Mouse (Mus musculus) embryonic stem cell, embryonic (primary cell): Measurements from ENCODE around the gene Aldh18a1.

ENCODE experiments used
- CTCF ChIA-PET, 4 experiments: fragments of 300-600 bp in 2 of 4; fragments of 350-600 bp in 2 of 4; sonication (Branson Sonifier 250); formaldehyde crosslinking; loops; one replicate each; lab custom pipeline; 2022; ENCODE audit warnings: inconsistent platforms in 2 of 4; lab: Charles Lee
- POLR2A ChIA-PET, 4 experiments: fragments of 300-600 bp in 2 of 4; fragments of 350-600 bp in 2 of 4; sonication (Branson Sonifier 250); formaldehyde crosslinking; loops; one replicate each; lab custom pipeline; 2022; ENCODE audit warnings: antibody characterized with exemption in 4 of 4, inconsistent platforms in 1 of 4; lab: Charles Lee

Aldh18a1 gene

GRCm38 (mm10) chr19:40513632-40514078 is 74.6 kb downstream of the Aldh18a1 start, which contains the start of gene Sorbs1:
Gene Sorbs1 (minus strand): TSS chr19:40513779.
- CTCF ChIA-PET: interaction anchor here in 3 of 4 experiments (0.5 to 1.6 kb wide), 6 partner anchors 98 to 180 kb away, joined by 3 to 8 read pairs (median 4); partner anchors contain the start of genes Entpd1 (in 1 of the 3) and Tctn3 (in 1 of the 3)
- POLR2A ChIA-PET: interaction anchor here in 3 of 4 experiments (0.6 to 1.9 kb wide), 19 partner anchors 9 to 381 kb away, joined by 3 to 8 read pairs (median 4); partner anchors contain the start of genes Pdlim1 (in 1 of the 3) and Zfp518a (in 1 of the 3)

- ChIA-PET CTCF (interaction anchor here in 2 of 4 experiments (0.5 to 1.6 kb wide), 4 partner anchors 99 to 179 kb away, joined by 4 to 8 read pairs (median 4); partner anchors contain the start of genes Entpd1 (in 1 of the 2) and Tctn3 (in 1 of the 2)), POLR2A (interaction anchor here in 3 of 4 experiments (0.7 to 1.9 kb wide), 18 partner anchors 8 to 382 kb away, joined by 3 to 8 read pairs (median 4); partner anchors contain the start of genes Pdlim1 (in 1 of the 3) and Zfp518a (in 1 of the 3))
Measured at GRCm38 (mm10) chr19:40512500-40513421, 75.5 kb downstream of the Aldh18a1 start.

GRCm38 (mm10) chr19:40511679-40512309 is 76.5 kb downstream of the Aldh18a1 start:
- POLR2A ChIA-PET: interaction anchor here in 3 of 4 experiments (0.7 to 1.9 kb wide), 7 partner anchors 10 to 82 kb away, joined by 3 to 8 read pairs (median 4); no protein-coding TSS in a partner anchor
- CTCF ChIA-PET: no interaction called here

- ChIA-PET CTCF (no interaction called here), POLR2A (interaction anchor here in 3 of 4 experiments (0.5 to 1.2 kb wide), 6 partner anchors 24 to 964 kb away, joined by 3 to 4 read pairs (median 3); no protein-coding TSS in a partner anchor)
Measured at GRCm38 (mm10) chr19:40511100-40511439, 77.2 kb downstream of the Aldh18a1 start.

- ChIA-PET CTCF (no interaction called here), POLR2A (interaction anchor here in 2 of 4 experiments (0.5 to 0.7 kb wide), 3 partner anchors 153 to 965 kb away, joined by 3 to 4 read pairs (median 3); no protein-coding TSS in a partner anchor)
Measured at GRCm38 (mm10) chr19:40510387-40511099, 77.7 kb downstream of the Aldh18a1 start.

- ChIA-PET CTCF (interaction anchor here in 2 of 4 experiments (0.6 to 0.9 kb wide), 2 partner anchors 118 to 227 kb away, joined by 3 read pairs; no protein-coding TSS in a partner anchor), POLR2A (interaction anchor here in 1 of 4 experiments (0.6 kb wide), 1 partner anchor 144 kb away, joined by 6 read pairs; no protein-coding TSS in a partner anchor)
Measured at GRCm38 (mm10) chr19:40509274-40509673, 79.0 kb downstream of the Aldh18a1 start.

- POLR2A ChIA-PET: interaction anchor here in 1 of 4 experiments (0.6 kb wide), 1 partner anchor 144 kb away, joined by 6 read pairs; no protein-coding TSS in a partner anchor
- CTCF ChIA-PET: interaction anchor here in 1 of 4 experiments (0.9 kb wide), 1 partner anchor 117 kb away, joined by 3 read pairs; no protein-coding TSS in a partner anchor
Measured at GRCm38 (mm10) chr19:40508851-40509250, 79.4 kb downstream of the Aldh18a1 start.

- CTCF ChIA-PET: no interaction called here
Measured at GRCm38 (mm10) chr19:40506965-40507364, 81.3 kb downstream of the Aldh18a1 start.

GRCm38 (mm10) chr19:40504336-40504735 is 83.9 kb downstream of the Aldh18a1 start:
- POLR2A ChIA-PET: interaction anchor here in 2 of 4 experiments (0.5 to 1.0 kb wide), 2 partner anchors 9 to 147 kb away, joined by 4 read pairs; partner anchors contain the start of gene Sorbs1 (in 1 of the 2)
- CTCF ChIA-PET: interaction anchor here in 1 of 4 experiments (1.8 kb wide), 1 partner anchor 113 kb away, joined by 6 read pairs; no protein-coding TSS in a partner anchor

More at GRCm38 (mm10) chr19:40506965-40507364, 81.3 kb downstream of the Aldh18a1 start:
- POLR2A ChIA-PET: no interaction called here
